Mouse (Mus musculus) heart, embryonic 14.5 days (tissue): ENCODE measurements around the gene Sfxn3. TPM values are rescaled to one million over a fixed set of nuclear protein-coding genes. Genes with fewer than 3 reads are reported as not detected.
"Not testable (repeated sequence)": the region's sequence is repeated elsewhere in the genome, so short reads cannot be mapped to it uniquely, and the experiment has no call there.

Experiments
- ATAC-seq: fragments of 200-750 bp; cut with Nextera tagmentation; 2 replicates; pipeline ENCODE4 v1.8.0; 2017; ENCODE audit warnings: low read depth, moderate TSS enrichment; ENCODE audit not compliant: insufficient number of reproducible peaks, insufficient read depth, low FRiP score
- H3K27ac ChIP-seq, 2 experiments: fragments of 200-500 bp in 1 of 2; fragments of 300-500 bp in 1 of 2; sonication (generic) in 1 of 2; replicated peaks in 1 of 2; 2 replicates each; pipeline ENCODE4 v1.5.1; 2012 to 2014; ENCODE audit warnings: low read depth in 2 of 2, low read length in 2 of 2, control low read depth in 1 of 2, mild to moderate bottlenecking in 1 of 2, mixed read lengths in 1 of 2; ENCODE audit not compliant: control insufficient read depth in 1 of 2, insufficient read depth in 1 of 2
- H3K27me3 ChIP-seq: fragments of 300-500 bp; sonication (generic); 2 replicates; pipeline ENCODE4 v1.6.1; 2014; ENCODE audit warnings: mild to moderate bottlenecking, low read length, control low read depth; ENCODE audit not compliant: control insufficient read depth, insufficient read depth
- H3K36me3 ChIP-seq: fragments of 300-500 bp; sonication (generic); 2 replicates; pipeline ENCODE4 v1.6.1; 2014; ENCODE audit warnings: mild to moderate bottlenecking, control low read depth, low read length, mixed read lengths; ENCODE audit not compliant: control insufficient read depth, insufficient read depth
- H3K4me1 ChIP-seq, 2 experiments: fragments of 200-500 bp in 1 of 2; fragments of 300-500 bp in 1 of 2; sonication (generic) in 1 of 2; 2 replicates each; pipeline ENCODE4 v1.6.1; 2012 to 2014; ENCODE audit warnings: low read length in 2 of 2, control low read depth in 1 of 2, mixed read lengths in 1 of 2; ENCODE audit not compliant: control insufficient read depth in 2 of 2, insufficient read depth in 2 of 2
- H3K4me2 ChIP-seq: fragments of 300-500 bp; sonication (generic); 2 replicates; pipeline ENCODE4 v1.6.1; 2014; ENCODE audit warnings: mild to moderate bottlenecking, low read length
- H3K4me3 ChIP-seq, 2 experiments: fragments of 200-500 bp in 1 of 2; fragments of 300-500 bp in 1 of 2; sonication (generic) in 1 of 2; 2 replicates each; pipeline ENCODE4 v1.5.1; 2012 to 2014; ENCODE audit warnings: low read length in 2 of 2, mild to moderate bottlenecking in 2 of 2, control low read depth in 1 of 2, low read depth in 1 of 2, moderate library complexity in 1 of 2; ENCODE audit not compliant: control insufficient read depth in 1 of 2, insufficient read depth in 1 of 2
- H3K9ac ChIP-seq: fragments of 300-500 bp; sonication (generic); 2 replicates; pipeline ENCODE4 v1.6.1; 2014; ENCODE audit warnings: mild to moderate bottlenecking, low read length
- H3K9me3 ChIP-seq: fragments of 300-500 bp; sonication (generic); 2 replicates; pipeline ENCODE4 v1.6.1; 2016; ENCODE audit warnings: low read length, control low read depth; ENCODE audit not compliant: control insufficient read depth
- WGBS: fragments of 180-500 bp; shearing (Covaris S2); extraction: QIAGEN DNeasy Blood & Tissue Kit; methylation state at CpG from one replicate; pipeline ENCODE4 v1.1.7; 2014; 5-methylcytosine and 5-hydroxymethylcytosine counted together
- polyA plus RNA-seq: library from polyadenylated mRNA; unstranded; fragments of >200 nt; fragmentation: Nextera tagmentation; extraction: Ambion mirVana; gene quantifications from 2 replicates; pipeline ENCODE4 v1.2.1, GENCODE M21; 2014

Sfxn3 gene
- polyA plus RNA-seq, 1 experiment from 2014 or later, result 18.2 TPM

DNA sequence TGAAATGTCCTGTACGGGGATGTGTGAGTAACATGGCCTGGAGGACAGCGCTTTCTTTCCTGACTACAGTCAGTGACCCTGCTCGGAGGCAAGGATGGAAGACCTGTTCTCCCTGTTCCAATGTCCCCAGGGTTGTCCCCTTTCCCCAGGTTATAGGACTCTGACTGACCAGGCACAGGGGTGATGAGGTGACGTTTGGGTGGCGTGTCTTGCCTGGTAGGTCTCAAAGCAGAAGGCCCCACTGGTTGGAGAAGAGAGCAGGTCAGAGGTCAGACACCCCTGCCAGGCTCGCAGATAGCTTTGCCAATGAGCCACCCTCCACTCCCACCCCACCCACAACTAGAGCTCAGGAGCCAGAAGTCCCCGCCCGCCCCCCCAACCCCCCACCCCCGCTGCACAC is 17.7 kb upstream of the Sfxn3 start:
- no peak overlapping the region for H3K4me2 ChIP-seq
- H3K27ac ChIP-seq, result no peak overlapping the region
- no peaks in the 10 kb centered on the region for H3K27me3 ChIP-seq
- H3K4me1 ChIP-seq, result peaks cover 13 to 31% of the 10 kb centered on the region in 2 experiments
- ATAC-seq, result no peak
- peaks cover 45% of the 10 kb centered on the region for H3K36me3 ChIP-seq
- H3K9ac ChIP-seq, result no peak overlapping the region
- WGBS, result 53% methylated on average over 9 of the region's 9 CpGs
- H3K4me3 ChIP-seq, result no peak overlapping the region
- no peaks in the 10 kb centered on the region for H3K9me3 ChIP-seq

DNA sequence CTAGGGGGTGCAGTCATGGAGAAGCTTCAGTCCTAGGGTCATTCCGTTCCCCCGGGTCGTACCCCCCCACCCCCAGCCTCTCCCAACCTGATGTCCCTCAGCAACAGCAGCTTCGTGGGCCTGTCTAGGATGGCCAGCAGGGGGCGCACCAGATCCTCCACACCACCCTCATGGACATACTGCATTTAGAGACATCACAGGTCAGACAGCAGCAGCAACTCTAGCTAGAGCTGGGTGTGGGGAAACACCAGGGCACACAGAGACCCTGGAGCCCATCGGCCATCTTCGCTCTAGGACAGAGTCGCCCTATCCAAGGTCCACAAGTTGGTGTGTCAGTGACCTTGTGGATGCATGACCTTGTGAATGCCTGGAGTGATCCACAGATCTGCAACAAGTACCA is 17.2 kb upstream of the Sfxn3 start:
- Histone ChIP-seq H3K27me3 (no peaks in the 10 kb centered on the region), H3K4me3 (no peak overlapping the region), H3K4me1 (peaks cover 13 to 31% of the 10 kb centered on the region in 2 experiments), H3K36me3 (peaks cover 39% of the 10 kb centered on the region), H3K9ac (no peak overlapping the region), H3K27ac (peak overlapping the region in 1 of 2 experiments; percentile 35; a peak in 1 of 4 replicates), H3K9me3 (no peaks in the 10 kb centered on the region), H3K4me2 (peak overlapping the region; percentile 63)
- 31% methylated on average over 8 of the region's 8 CpGs for WGBS
- 0 out of 2 replicates have a peak, but pooled peaks have one; percentile 14 for ATAC-seq

DNA sequence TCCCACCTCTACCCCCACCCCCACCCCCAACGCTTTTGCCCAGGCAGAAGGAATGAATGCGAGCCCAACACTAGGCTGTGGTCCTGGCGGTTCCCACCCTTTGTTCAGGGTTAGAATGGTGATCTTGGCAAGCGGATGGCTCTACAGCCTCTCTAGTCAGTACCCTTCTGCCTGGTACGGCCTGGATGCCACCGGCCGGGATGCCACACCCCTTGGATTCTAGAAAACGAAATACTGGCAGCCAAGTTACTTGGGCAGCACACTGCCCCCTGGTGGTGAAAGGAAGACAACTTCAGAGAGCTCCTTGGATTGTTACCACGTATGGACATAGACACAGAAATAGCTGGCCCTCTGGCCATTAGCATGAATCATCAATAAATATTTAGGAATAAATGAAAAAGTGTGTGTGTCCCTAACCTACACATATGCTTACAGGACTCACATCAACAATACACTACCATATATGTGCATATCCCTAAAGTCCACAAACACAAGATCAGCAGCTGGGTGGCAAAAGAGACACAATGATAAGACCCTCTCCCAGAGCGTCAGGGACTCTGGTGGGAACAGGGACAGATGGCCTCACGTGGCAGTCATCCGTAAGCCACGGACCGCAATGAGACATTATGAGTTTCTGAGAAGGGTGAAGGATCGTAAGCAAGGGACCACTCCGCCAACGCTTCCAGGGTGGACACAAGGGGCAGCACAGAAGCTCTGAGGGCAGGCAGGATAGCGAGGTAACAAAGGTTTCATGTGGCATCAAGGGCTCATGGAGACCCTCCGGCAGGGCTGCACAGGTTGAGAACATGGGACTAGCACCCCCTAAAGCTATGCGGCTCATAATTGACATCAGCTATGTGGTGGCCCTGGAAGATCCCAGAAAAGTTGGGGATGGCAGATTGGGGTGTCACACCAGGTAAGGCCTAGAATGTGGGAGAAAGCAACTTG is 16.3 kb upstream of the Sfxn3 start:
- Histone ChIP-seq H3K4me2 (peak overlapping the region; percentile 63), H3K27ac (peak overlapping the region in 1 of 2 experiments; percentile 35; a peak in 1 of 4 replicates), H3K4me1 (peaks cover 13 to 31% of the 10 kb centered on the region in 2 experiments), H3K4me3 (peak overlapping the region; percentile 17 to 29; a peak in 3 of 4 replicates), H3K27me3 (no peaks in the 10 kb centered on the region), H3K9ac (peak overlapping the region; percentile 8; the same call in 1 of the 2 replicates), H3K36me3 (peaks cover 30% of the 10 kb centered on the region), H3K9me3 (no peaks in the 10 kb centered on the region)
- WGBS, result 37% methylated on average over 20 of the region's 20 CpGs
- ATAC-seq, result no peak

DNA sequence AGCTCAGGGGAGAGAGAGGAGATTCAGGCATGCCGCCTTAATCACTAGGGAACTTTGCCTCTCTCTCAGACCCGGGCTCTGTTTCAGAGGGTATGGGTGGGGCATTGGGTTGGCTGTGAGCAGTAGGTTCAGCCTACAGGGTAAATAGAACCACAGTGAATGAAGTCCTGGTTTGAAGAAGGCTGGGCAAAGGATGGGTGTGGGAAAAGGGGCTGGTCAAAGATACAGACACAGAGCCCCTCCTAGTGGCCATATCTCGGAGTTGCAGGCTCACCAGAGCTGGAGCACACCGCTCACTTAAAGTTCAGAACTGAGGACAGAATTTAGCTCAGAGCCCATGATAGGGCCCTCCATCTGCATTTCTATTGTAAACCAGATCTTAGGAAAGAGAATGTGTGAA is 15.5 kb upstream of the Sfxn3 start:
- H3K9ac ChIP-seq, result no peak overlapping the region
- H3K4me3 ChIP-seq, result no peak overlapping the region
- no peak overlapping the region for H3K4me2 ChIP-seq
- WGBS, result 21% methylated on average over 4 of the region's 4 CpGs
- H3K27me3 ChIP-seq, result no peaks in the 10 kb centered on the region
- no peak overlapping the region for H3K27ac ChIP-seq
- H3K9me3 ChIP-seq, result no peaks in the 10 kb centered on the region
- peaks cover 13 to 31% of the 10 kb centered on the region in 2 experiments for H3K4me1 ChIP-seq
- H3K36me3 ChIP-seq, result peaks cover 23% of the 10 kb centered on the region
- no peak for ATAC-seq

DNA sequence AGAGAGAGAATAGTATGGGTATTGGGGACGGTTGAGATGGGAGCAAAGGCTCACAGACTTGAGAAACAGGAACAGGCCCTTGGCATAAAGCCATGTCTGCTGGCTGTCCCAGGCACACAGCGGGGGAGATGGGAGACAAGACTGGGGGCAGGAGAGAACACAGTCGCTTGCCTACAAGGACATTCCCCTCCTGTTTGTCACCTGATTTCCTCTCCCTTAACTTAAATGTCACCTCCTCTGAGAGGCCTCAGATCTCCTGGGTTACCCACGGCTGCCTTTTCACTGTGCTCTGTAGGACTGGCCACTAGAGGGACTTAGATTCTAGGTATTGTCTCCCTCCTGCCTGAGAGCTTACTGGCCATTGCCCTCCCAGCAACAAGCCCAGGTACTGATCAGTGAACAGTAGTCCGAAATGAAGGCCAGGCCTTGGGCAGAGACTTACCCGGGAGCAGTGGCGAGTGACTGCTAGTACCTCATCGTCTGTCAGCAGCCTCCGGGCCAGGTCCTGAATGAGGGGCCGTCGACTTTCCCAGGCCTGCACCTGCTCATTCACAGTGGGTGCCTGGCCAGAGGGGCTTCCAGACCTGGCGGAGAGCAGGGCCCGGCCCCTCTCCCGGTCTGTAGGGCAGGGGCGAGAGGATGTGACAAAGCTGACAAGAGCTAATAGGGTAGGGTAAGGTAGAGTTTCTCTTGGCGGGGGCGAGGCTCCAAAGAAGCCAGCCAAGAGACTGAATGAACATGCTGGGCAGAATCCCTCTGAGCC is 14.6 kb upstream of the Sfxn3 start:
- Histone ChIP-seq H3K9me3 (no peaks in the 10 kb centered on the region), H3K9ac (no peak overlapping the region), H3K4me3 (no peak overlapping the region), H3K27ac (0 out of 4 replicates have a peak overlapping the region, but pooled peaks of 1 of the 2 experiments have one; percentile 4), H3K4me2 (no peak overlapping the region), H3K36me3 (peaks cover 13% of the 10 kb centered on the region), H3K27me3 (no peaks in the 10 kb centered on the region), H3K4me1 (peaks cover 13 to 31% of the 10 kb centered on the region in 2 experiments)
- 49% methylated on average over 17 of the region's 17 CpGs for WGBS
- ATAC-seq, result no peak

DNA sequence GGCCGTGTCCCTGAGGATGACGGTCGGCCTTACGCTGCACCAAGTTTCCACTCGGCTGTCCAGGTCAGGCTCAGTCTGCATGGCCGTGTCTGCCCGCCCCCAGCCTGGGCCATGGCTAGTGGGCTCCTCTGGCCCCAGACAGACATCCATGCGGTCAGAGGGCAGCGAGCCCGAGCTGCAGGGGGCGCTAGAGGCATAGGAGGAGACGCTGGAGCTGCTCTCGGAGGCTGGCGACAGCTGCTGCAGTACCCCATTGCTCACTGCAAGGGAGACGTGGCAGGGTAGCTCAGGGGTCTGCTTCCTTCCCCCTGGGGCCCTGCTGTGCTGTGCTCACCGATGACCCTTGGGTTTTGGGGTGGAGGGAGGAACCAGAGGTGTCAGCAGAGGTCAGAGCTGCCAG is 10.4 kb upstream of the Sfxn3 start:
- H3K4me3 ChIP-seq, result no peak overlapping the region
- peaks cover 5 to 13% of the 10 kb centered on the region in 2 experiments; a peak in 2 of 4 replicates for H3K4me1 ChIP-seq
- no peak for ATAC-seq
- no peaks in the 10 kb centered on the region for H3K9me3 ChIP-seq
- H3K4me2 ChIP-seq, result no peak overlapping the region
- H3K36me3 ChIP-seq, result no peaks in the 10 kb centered on the region
- 29% methylated on average over 16 of the region's 16 CpGs for WGBS
- no peak overlapping the region for H3K27ac ChIP-seq
- no peak overlapping the region for H3K9ac ChIP-seq
- H3K27me3 ChIP-seq, result peaks cover 14% of the 10 kb centered on the region

DNA sequence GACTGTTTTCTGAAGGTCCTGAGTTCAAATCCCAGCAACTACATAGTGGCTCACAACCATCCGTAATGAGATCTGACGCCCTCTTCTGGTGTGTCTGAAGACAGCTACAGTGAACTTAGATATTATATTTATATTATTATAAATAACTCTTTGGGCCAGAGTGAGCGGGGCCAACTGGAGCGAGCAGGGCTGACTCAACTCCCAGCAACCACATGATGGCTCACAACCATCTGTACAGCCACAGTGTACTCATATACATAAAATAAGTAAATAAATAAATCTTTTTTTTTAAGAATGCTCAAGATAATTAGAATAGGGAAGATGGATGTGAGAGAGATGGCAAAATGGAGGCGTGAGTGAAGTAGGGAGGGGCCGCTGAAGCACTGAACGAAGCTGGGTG is 9.1 kb upstream of the Sfxn3 start:
- not testable (repeated sequence) for H3K4me1 ChIP-seq, H3K9me3 ChIP-seq, ATAC-seq, H3K4me3 ChIP-seq, H3K9ac ChIP-seq, H3K36me3 ChIP-seq, H3K27ac ChIP-seq, H3K4me2 ChIP-seq
- WGBS, result 86% methylated on average over 7 of the region's 7 CpGs
- peaks cover 17% of the 10 kb centered on the region for H3K27me3 ChIP-seq
